Mouse (Mus musculus) G1E (cell line): ENCODE results near the gene Tlk1.

Source experiments
- CTCF ChIP-seq: IDR thresholded peaks from 2 replicates; pipeline ENCODE4 v1.5.1; 2012; ENCODE audit warnings: low read depth, low read length, inconsistent platforms, mixed read lengths
- GATA1 ChIP-seq: IDR thresholded peaks from 2 replicates; pipeline ENCODE4 v1.6.1; 2012; ENCODE audit warnings: borderline replicate concordance, low read length, inconsistent platforms, mixed read lengths
- POLR2AphosphoS5 ChIP-seq: IDR thresholded peaks from 2 replicates; pipeline ENCODE4 v1.6.1; 2012; ENCODE audit warnings: low read depth, low read length, inconsistent platforms; ENCODE audit not compliant: insufficient replicate concordance
- TAL1 ChIP-seq: conservative IDR thresholded peaks from 2 replicates; pipeline ENCODE4 v1.6.1; 2012; ENCODE audit warnings: low read depth, low read length, inconsistent platforms, mixed read lengths

- TF ChIP-seq CTCF = no peak
- no peak for TF ChIP-seq POLR2AphosphoS5
- TF ChIP-seq GATA1 = no peak
- TF ChIP-seq TAL1 = no peak
Measured at GRCm38 (mm10) chr2:70789331-70789730, 36.2 kb downstream of the Tlk1 start.
